8 mouse cellular contexts compared by ENCODE assay signal in the genomic region with DNA sequence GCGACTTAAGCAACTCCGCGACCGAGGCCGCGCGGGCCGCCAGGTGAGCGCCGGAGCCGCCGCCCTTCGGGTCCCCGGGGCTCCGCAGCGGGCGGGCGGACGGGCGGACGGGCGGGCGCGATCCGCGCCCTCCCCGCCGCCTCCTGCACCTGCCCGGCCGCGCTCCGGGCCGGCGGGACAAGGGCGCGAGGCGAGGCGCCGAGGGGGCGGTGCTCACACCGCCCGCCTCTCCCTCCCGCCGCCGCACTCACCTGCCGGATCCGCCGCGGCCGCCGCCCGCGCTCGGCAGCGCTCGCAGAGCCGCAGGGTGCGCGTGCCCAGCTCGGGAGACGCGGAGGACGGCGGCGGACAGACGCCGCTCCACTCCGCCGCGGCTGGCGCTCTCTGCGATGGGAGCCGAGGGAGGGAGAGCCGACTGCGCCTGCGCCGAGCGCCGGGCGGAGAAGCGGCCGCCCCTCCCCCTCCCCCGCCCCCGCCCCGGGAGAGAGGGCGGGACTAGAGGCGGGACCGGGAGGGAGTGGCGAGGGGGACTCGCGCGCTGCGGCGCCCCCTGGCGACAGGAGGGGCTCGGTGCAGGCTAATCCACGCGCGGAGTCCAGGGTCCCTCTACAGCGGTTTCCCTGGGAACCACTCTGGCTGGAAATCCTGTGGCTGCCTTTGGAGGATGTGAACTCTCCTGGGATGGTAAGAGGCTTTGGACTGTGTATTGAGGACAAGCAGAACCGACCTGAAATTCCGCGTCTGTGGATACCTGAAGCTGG. TPM values are rescaled to one million over a fixed set of nuclear protein-coding genes. Genes with fewer than 3 reads are reported as not detected.
DNase-seq lines count a peak whose midpoint lies in the region; ATAC-seq and TF ChIP-seq lines count a peak whose summit lies in the region.

A gene (minus strand): TSS at position 761 of the 761 bp plus-strand sequence.

- peak; percentile 98 for ATAC-seq in hindbrain, postnatal 0 days
- peak; percentile 97 for ATAC-seq in megakaryocyte, adult 5-6 weeks (ENCODE audit: poor library complexity, severe bottlenecking)

- H3K4me1 ChIP-seq in hindbrain, postnatal 0 days (ENCODE audit: insufficient read depth, low read length) = peaks cover 3% of the 10 kb centered on the region; the same call in 1 of the 2 replicates

- WGBS in hindbrain, postnatal 0 days = under 1% methylated on average over 39 of the region's 103 CpGs

- no peaks in the 10 kb centered on the region for H3K9me3 ChIP-seq in hindbrain, postnatal 0 days (ENCODE audit: low read length)

- H3K27me3 ChIP-seq in hindbrain, postnatal 0 days (ENCODE audit: insufficient read depth, low read length) = no peaks in the 10 kb centered on the region

- peak within 1 kb of the TSS; percentile 78 for H3K4me2 ChIP-seq in hindbrain, postnatal 0 days (ENCODE audit: low read depth, low read length)

- peak; percentile 99 for TF ChIP-seq CTCF in gastrocnemius, adult 2 months (IDR thresholded peaks at IDR 0.05)
- TF ChIP-seq CTCF in hindbrain, postnatal 0 days (IDR thresholded peaks at IDR 0.05; ENCODE audit: low read depth) = peak; percentile 79
- peak; percentile 98 for TF ChIP-seq CTCF in left cerebral cortex, adult 2 months (IDR thresholded peaks at IDR 0.05)

- H3K36me3 ChIP-seq in hindbrain, postnatal 0 days (ENCODE audit: insufficient read depth, low read length) = no peaks in the 10 kb centered on the region

- peak within 1 kb of the TSS; percentile 86 for H3K27ac ChIP-seq in gastrocnemius, adult 2 months
- peak within 1 kb of the TSS; percentile 81 for H3K27ac ChIP-seq in hindbrain, postnatal 0 days
- peak within 1 kb of the TSS; percentile 70 for H3K27ac ChIP-seq in left cerebral cortex, adult 2 months

- peak; percentile 63 for DNase-seq in WW6 (ENCODE audit: low read depth, low spot score)
- DNase-seq in cerebellum, postnatal 4 days (ENCODE audit: low spot score in 2 of 2) = peak; percentile 93 to 97
- DNase-seq in gastrocnemius, adult 2 months = peak; percentile 95
- peak; percentile 96 for DNase-seq in hindbrain, postnatal 0 days (ENCODE audit: low spot score)
- DNase-seq in left cerebral cortex, adult 2 months (ENCODE audit: extremely low spot score in 1 of 2, low spot score in 2 of 2) = peak; percentile 91 to 94
- DNase-seq in right cerebral cortex, adult 2 months (ENCODE audit: low spot score in 2 of 2) = peak; percentile 90 to 91
- DNase-seq in urinary bladder, postnatal 14 days (ENCODE audit: low spot score) = peak; percentile 88

- H3K9ac ChIP-seq in hindbrain, postnatal 0 days (replicated peaks; ENCODE audit: low read length) = peak within 1 kb of the TSS; percentile 66

- peak within 1 kb of the TSS; percentile 89 for H3K4me3 ChIP-seq in gastrocnemius, adult 2 months
- H3K4me3 ChIP-seq in hindbrain, postnatal 0 days (ENCODE audit: low read length) = peak within 1 kb of the TSS; percentile 85
- peak within 1 kb of the TSS; percentile 67 for H3K4me3 ChIP-seq in left cerebral cortex, adult 2 months

- intact Hi-C loops in gastrocnemius, adult 2 months (cut with DNase I) = no loop called here
- intact Hi-C loops in left cerebral cortex, adult 2 months (cut with DNase I) = loop anchor here (2.0 to 10.0 kb wide), 2 partner anchors 83 to 195 kb away; a partner anchor contains a TSS

RNA-seq across cellular contexts. Expression of the gene that starts here (rescaled TPM):
- 10 to 100 TPM; 26.2 to 39.2 TPM for total RNA-seq in gastrocnemius, adult 2 months (2021)
- total RNA-seq in hindbrain, postnatal 0 days (2014; rRNA removed) = 130 and 134 TPM in 2 replicates
- 38.7 and 39.9 TPM in 2 replicates for polyA plus RNA-seq in hindbrain, postnatal 0 days (2015; fragmentation: Nextera tagmentation; extraction: Ambion mirVana)
- 10 to 100 TPM; 42.6 to 47.3 TPM for total RNA-seq in left cerebral cortex, adult 2 months (2021)
- total RNA-seq in megakaryocyte, adult 5-6 weeks (2015) = 5.6 and 6.0 TPM in 2 replicates
- 8.2 and 14.5 TPM in 2 replicates for total RNA-seq in megakaryocyte, adult 5-6 weeks (2017)

Comparison
In these comparisons a context has a peak if more than half of its experiments do, and no peak if none do; other contexts are left out.
1. Peak in every context shown above with its lines: DNase-seq, ATAC-seq, H3K4me3 ChIP-seq and H3K27ac ChIP-seq.